Mouse (Mus musculus) adrenal gland, adult 18-20 months (tissue): Measurements from ENCODE around the gene Nfs1. TPM values are rescaled to one million over a fixed set of nuclear protein-coding genes. Genes with fewer than 3 reads are reported as not detected.
"Not testable (repeated sequence)": the region's sequence is repeated elsewhere in the genome, so short reads cannot be mapped to it uniquely, and the experiment has no call there.

Experiments
- DNase-seq, 2 experiments: peaks; one replicate each; pipeline ENCODE4 v3.0.0; 2021 to 2022; ENCODE audit warnings: low spot score in 2 of 2
- long read RNA-seq, 2 experiments: library from polyadenylated mRNA; stranded (forward); transcript quantifications; one replicate each; pipeline ENCODE4 v2.0.0; 2021
- total RNA-seq, 2 experiments: library from RNA; stranded (reverse); gene quantifications; 1 replicate in 1 of 2; 2 replicates in 1 of 2; pipeline ENCODE4 v1.2.3; 2021

Nfs1 gene
- 10 to 100 TPM; 80.4 to 90.4 TPM for total RNA-seq
- long read RNA-seq, experiment 1, transcript Nfs1-201 (13 exons, 2,051 nt) = major isoform, 76 of 89 reads
- long read RNA-seq, experiment 1, partial matches to known transcripts = 5 of 89 reads
- long read RNA-seq, experiment 1, other reads (novel, unspliced or antisense) = 8 of 89 reads
- long read RNA-seq, experiment 2, transcript Nfs1-201 (13 exons, 2,051 nt) = major isoform, 314 of 351 reads
- long read RNA-seq, experiment 2, partial matches to known transcripts = 22 of 351 reads
- long read RNA-seq, experiment 2, other reads (novel, unspliced or antisense) = 15 of 351 reads

- DNase-seq = peak; percentile 88 to 90
These were observed at the start of gene Nfs1, which contains the start of gene Romo1 for GRCm38 (mm10) chr2:156143953-156144724. Gene Nfs1, minus strand, starts transcription at chr2:156144186. Gene Romo1, plus strand, starts transcription at chr2:156144039.

GRCm38 (mm10) chr2:156193066-156193862 lies 49.3 kb upstream of the Nfs1 start:
- DNase-seq = no peak

GRCm38 (mm10) chr2:156192068-156192467 lies 48.1 kb upstream of the Nfs1 start:
- DNase-seq = no peak

GRCm38 (mm10) chr2:156191540-156191939 lies 47.6 kb upstream of the Nfs1 start:
- DNase-seq = no peak

- DNase-seq = no peak
These were observed 46.3 kb upstream of the Nfs1 start for GRCm38 (mm10) chr2:156190004-156190896.

- not testable (repeated sequence) for DNase-seq
These were observed 45.3 kb upstream of the Nfs1 start for GRCm38 (mm10) chr2:156189241-156189640.

- no peak for DNase-seq
These were observed 37.6 kb upstream of the Nfs1 start for GRCm38 (mm10) chr2:156181592-156181991.

GRCm38 (mm10) chr2:156180824-156181590 lies 37.0 kb upstream of the Nfs1 start:
- no peak for DNase-seq

- DNase-seq = peak; percentile 100
These were observed 36.3 kb upstream of the Nfs1 start, which contains the start of gene Rbm39 for GRCm38 (mm10) chr2:156180094-156180821. Gene Rbm39, minus strand, starts transcription at chr2:156180238.

GRCm38 (mm10) chr2:156179796-156180093 lies 35.8 kb upstream of the Nfs1 start:
- DNase-seq = no peak

- peak; percentile 72 to 74 for DNase-seq
These were observed 35.2 kb upstream of the Nfs1 start for GRCm38 (mm10) chr2:156179046-156179795.

GRCm38 (mm10) chr2:156177651-156178050 lies 33.7 kb upstream of the Nfs1 start:
- DNase-seq = no peak

GRCm38 (mm10) chr2:156177079-156177478 lies 33.1 kb upstream of the Nfs1 start:
- no peak for DNase-seq

- no peak for DNase-seq
These were observed 22.6 kb upstream of the Nfs1 start for GRCm38 (mm10) chr2:156166557-156166956.

GRCm38 (mm10) chr2:156165478-156165877 lies 21.5 kb upstream of the Nfs1 start:
- DNase-seq = no peak

GRCm38 (mm10) chr2:156151538-156151937 lies 7.6 kb upstream of the Nfs1 start:
- no peak for DNase-seq

- DNase-seq = no peak
These were observed 3.4 kb upstream of the Nfs1 start for GRCm38 (mm10) chr2:156147316-156147915.
